ENCODE assay signal across 18 mouse cellular contexts in genomic region chr19:60971598-60971997, GRCm38 (mm10).
DNase-seq lines count a peak whose midpoint lies in the region; ATAC-seq and TF ChIP-seq lines count a peak whose summit lies in the region.
"Had no signal": no experiment of that assay in that cellular context is flagged by ENCODE, and none has a peak within 500 bp of the region (broad histone marks: within the 10 kb centered on the region; RNA-seq: fewer than 3 reads in every experiment).

No protein-coding gene starts in this region.

- CTCF ChIA-PET in Patski (lab: Charles Lee): interaction anchor here (0.9 kb wide), 1 partner anchor 23 kb away, joined by 3 read pairs; no protein-coding TSS in a partner anchor

- DNase-seq in lung, postnatal 0 days (ENCODE audit: low spot score): peak; percentile 24
- no peak for DNase-seq in lung, postnatal 10 days
- DNase-seq in 3134 (ENCODE audit: extremely low read depth, insufficient read length, low spot score) (peak; percentile 32), 3T3-L1 (ENCODE audit: low read depth, low spot score) (peak; percentile 68), Patski (ENCODE audit: low read depth, low spot score) (peak; percentile 19)
- no peak for DNase-seq in ovary, postnatal 36 days (ENCODE audit: low spot score)
- DNase-seq in hindbrain, embryonic 14.5 days (ENCODE audit: low spot score): no peak
- DNase-seq: adrenal gland, adult 2 months; adrenal gland, postnatal 10 days; adrenal gland, postnatal 25 days; cerebellum, adult 11 months; cerebellum, adult 8-10 months; cerebellum, postnatal 10 days had no signal

- peak overlapping the region; percentile 86 for H3K27ac ChIP-seq in lung, postnatal 0 days (ENCODE audit: low read length)
- no peak overlapping the region for H3K27ac ChIP-seq in intestine, embryonic 16.5 days (ENCODE audit: low read length)
- no peak overlapping the region for H3K27ac ChIP-seq in hindbrain, embryonic 14.5 days
- H3K27ac ChIP-seq: embryonic facial prominence, embryonic 10.5 days; embryonic facial prominence, embryonic 12.5 days; forebrain, embryonic 13.5 days had no signal

- POLR2A ChIA-PET in Patski (lab: Charles Lee): interaction anchor here (0.6 kb wide), 1 partner anchor 52 kb away, joined by 3 read pairs; no protein-coding TSS in a partner anchor

- in situ Hi-C loops in Patski (cut with MboI; ENCODE audit: low pct_unique_long_range_greater_than_20kb): no loop called here

- H3K4me1 ChIP-seq in lung, postnatal 0 days (ENCODE audit: insufficient read depth, low read depth, low read length): 0 out of 2 replicates have a peak, but pooled peaks cover 3% of the 10 kb centered on the region
- H3K4me1 ChIP-seq in intestine, embryonic 16.5 days (ENCODE audit: control insufficient read depth, insufficient read depth, low read length): no peaks in the 10 kb centered on the region
- H3K4me1 ChIP-seq in hindbrain, embryonic 14.5 days (replicated peaks; ENCODE audit: control insufficient read depth, insufficient read depth, low read length): no peaks in the 10 kb centered on the region
- H3K4me1 ChIP-seq: embryonic facial prominence, embryonic 10.5 days; embryonic facial prominence, embryonic 12.5 days; forebrain, embryonic 13.5 days had no signal

- no peak for TF ChIP-seq CTCF in lung, postnatal 0 days (IDR thresholded peaks at IDR 0.05)
- no peak for TF ChIP-seq CTCF in Patski (IDR thresholded peaks at IDR 0.05)

- 0 out of 2 replicates have a peak, but pooled peaks have one; percentile 30 for ATAC-seq in lung, postnatal 0 days
- peak; percentile 57 for ATAC-seq in Patski
- no peak for ATAC-seq in intestine, embryonic 16.5 days
- no peak for ATAC-seq in hindbrain, embryonic 14.5 days (ENCODE audit: low FRiP score)
- ATAC-seq: forebrain, embryonic 13.5 days; forebrain, embryonic 16.5 days had no signal

- WGBS in lung, postnatal 0 days: 90% methylated on average over 1 of the region's 1 CpGs
- 95% methylated on average over 1 of the region's 1 CpGs for WGBS in intestine, embryonic 16.5 days
- 87% methylated on average over 1 of the region's 1 CpGs for WGBS in hindbrain, embryonic 14.5 days

- no peaks in the 10 kb centered on the region for H3K36me3 ChIP-seq in lung, postnatal 0 days (ENCODE audit: insufficient read depth, low read length)
- H3K36me3 ChIP-seq in intestine, embryonic 16.5 days (ENCODE audit: control insufficient read depth, insufficient read depth, low read length): no peaks in the 10 kb centered on the region
- no peaks in the 10 kb centered on the region for H3K36me3 ChIP-seq in hindbrain, embryonic 14.5 days (replicated peaks; ENCODE audit: control insufficient read depth, insufficient read depth)
- H3K36me3 ChIP-seq: embryonic facial prominence, embryonic 10.5 days; embryonic facial prominence, embryonic 12.5 days had no signal

- no peaks in the 10 kb centered on the region for H3K9me3 ChIP-seq in lung, postnatal 0 days (ENCODE audit: low read length)
- no peaks in the 10 kb centered on the region for H3K9me3 ChIP-seq in intestine, embryonic 16.5 days (ENCODE audit: control insufficient read depth, low read length)
- no peaks in the 10 kb centered on the region for H3K9me3 ChIP-seq in hindbrain, embryonic 14.5 days (ENCODE audit: control insufficient read depth, low read length)
- H3K9me3 ChIP-seq: embryonic facial prominence, embryonic 10.5 days; embryonic facial prominence, embryonic 12.5 days; forebrain, embryonic 13.5 days had no signal

- H3K27me3 ChIP-seq in lung, postnatal 0 days (replicated peaks; ENCODE audit: insufficient read depth, low read length): no peaks in the 10 kb centered on the region
- no peaks in the 10 kb centered on the region for H3K27me3 ChIP-seq in Patski
- H3K27me3 ChIP-seq in intestine, embryonic 16.5 days (replicated peaks; ENCODE audit: control insufficient read depth, insufficient read depth, low read length): no peaks in the 10 kb centered on the region
- no peaks in the 10 kb centered on the region for H3K27me3 ChIP-seq in hindbrain, embryonic 14.5 days (ENCODE audit: control insufficient read depth, insufficient read depth, low read length)
- H3K27me3 ChIP-seq: embryonic facial prominence, embryonic 12.5 days; forebrain, embryonic 13.5 days had no signal

- TF ChIP-seq EP300 in lung, postnatal 0 days (IDR thresholded peaks at IDR 0.05): peak; percentile 90

- H3K9ac ChIP-seq in lung, postnatal 0 days (replicated peaks; ENCODE audit: low read depth): no peak overlapping the region
- no peak overlapping the region for H3K9ac ChIP-seq in intestine, embryonic 16.5 days (ENCODE audit: low read depth, low read length)
- no peak overlapping the region for H3K9ac ChIP-seq in hindbrain, embryonic 14.5 days
- H3K9ac ChIP-seq: embryonic facial prominence, embryonic 12.5 days; forebrain, embryonic 13.5 days had no signal

- no peak overlapping the region for H3K4me2 ChIP-seq in lung, postnatal 0 days (replicated peaks; ENCODE audit: low read depth, low read length)
- no peak overlapping the region for H3K4me2 ChIP-seq in intestine, embryonic 16.5 days (ENCODE audit: low read depth, low read length)
- H3K4me2 ChIP-seq in hindbrain, embryonic 14.5 days (replicated peaks): no peak overlapping the region
- H3K4me2 ChIP-seq: embryonic facial prominence, embryonic 12.5 days; forebrain, embryonic 13.5 days had no signal

- no peak overlapping the region for H3K4me3 ChIP-seq in lung, postnatal 0 days (ENCODE audit: low read depth, low read length)
- no peak overlapping the region for H3K4me3 ChIP-seq in intestine, embryonic 16.5 days (ENCODE audit: low read length)
- no peak overlapping the region for H3K4me3 ChIP-seq in hindbrain, embryonic 14.5 days (replicated peaks; ENCODE audit: low read length)
- H3K4me3 ChIP-seq: embryonic facial prominence, embryonic 10.5 days; embryonic facial prominence, embryonic 12.5 days; forebrain, embryonic 13.5 days had no signal

Comparison
In these comparisons a context has a peak if more than half of its experiments do, and no peak if none do; other contexts are left out.
1. DNase-seq: peak in lung, postnatal 0 days (single experiment), 3134 (single experiment), 3T3-L1 (single experiment) and Patski (single experiment); none in lung, postnatal 10 days (single experiment), ovary, postnatal 36 days (single experiment) and hindbrain, embryonic 14.5 days (single experiment).
2. ATAC-seq: peak in lung, postnatal 0 days (single experiment) and Patski (single experiment); none in intestine, embryonic 16.5 days (single experiment) and hindbrain, embryonic 14.5 days (single experiment).